Mouse (Mus musculus): Measurements from ENCODE around the gene Erbb2.

GRCm38 (mm10) chr11:98385638-98386585 lies 26.4 kb upstream of the Erbb2 start, which contains the start of gene Pnmt:
- TF ChIP-seq ZC3H11A (IDR thresholded peaks at IDR 0.05; ENCODE audit: borderline replicate concordance, low read depth, low read length) = no peak
- no peak for TF ChIP-seq CHD2 (IDR thresholded peaks at IDR 0.05; ENCODE audit: low read depth, low read length)
- no peak for TF ChIP-seq ZNF384 (IDR thresholded peaks at IDR 0.05; ENCODE audit: low read depth, low read length)
- TF ChIP-seq MAFK (IDR thresholded peaks at IDR 0.05; ENCODE audit: insufficient read depth, low read depth, low read length) = no peak
